Mouse (Mus musculus) forebrain, embryonic 12.5 days (tissue): ENCODE measurements around the gene Il17c. TPM values are rescaled to one million over a fixed set of nuclear protein-coding genes. Genes with fewer than 3 reads are reported as not detected.

ENCODE experiments used
- ATAC-seq: fragments of 200-750 bp; cut with Nextera tagmentation; 2 replicates; pipeline ENCODE4 v1.8.0; 2017; ENCODE audit warnings: moderate TSS enrichment; ENCODE audit not compliant: low FRiP score
- H3K27ac ChIP-seq: fragments of 300-500 bp; sonication (generic); 2 replicates; pipeline ENCODE4 v1.5.1; 2016; ENCODE audit warnings: mild to moderate bottlenecking
- H3K27me3 ChIP-seq: fragments of 300-500 bp; sonication (generic); 2 replicates; pipeline ENCODE4 v1.6.1; 2016; ENCODE audit warnings: mild to moderate bottlenecking
- H3K36me3 ChIP-seq: fragments of 300-500 bp; sonication (generic); replicated peaks from 2 replicates; pipeline ENCODE4 v1.6.1; 2016; ENCODE audit warnings: mild to moderate bottlenecking
- H3K4me1 ChIP-seq: fragments of 300-500 bp; sonication (generic); 2 replicates; pipeline ENCODE4 v1.6.1; 2016
- H3K4me2 ChIP-seq: fragments of 300-500 bp; sonication (generic); 2 replicates; pipeline ENCODE4 v1.6.1; 2016; ENCODE audit warnings: mild to moderate bottlenecking, moderate library complexity
- H3K4me3 ChIP-seq: fragments of 300-500 bp; sonication (generic); replicated peaks from 2 replicates; pipeline ENCODE4 v1.5.1; 2016; ENCODE audit warnings: mild to moderate bottlenecking
- H3K9ac ChIP-seq: fragments of 300-500 bp; sonication (generic); 2 replicates; pipeline ENCODE4 v1.6.1; 2016; ENCODE audit warnings: mild to moderate bottlenecking
- H3K9me3 ChIP-seq: fragments of 300-500 bp; sonication (generic); 2 replicates; pipeline ENCODE4 v1.6.1; 2016
- WGBS: fragments of 180-500 bp; shearing (Covaris S2); methylation state at CpG from one replicate; pipeline ENCODE4 v1.1.7; 2016; 5-methylcytosine and 5-hydroxymethylcytosine counted together
- polyA plus RNA-seq: library from polyadenylated mRNA; unstranded; fragments of >200 nt; fragmentation: Nextera tagmentation; extraction: Ambion mirVana; gene quantifications from 2 replicates; pipeline ENCODE4 v1.2.1, GENCODE M21; 2016

Il17c gene
- polyA plus RNA-seq, 1 experiment from 2014 or later = not detected

DNA sequence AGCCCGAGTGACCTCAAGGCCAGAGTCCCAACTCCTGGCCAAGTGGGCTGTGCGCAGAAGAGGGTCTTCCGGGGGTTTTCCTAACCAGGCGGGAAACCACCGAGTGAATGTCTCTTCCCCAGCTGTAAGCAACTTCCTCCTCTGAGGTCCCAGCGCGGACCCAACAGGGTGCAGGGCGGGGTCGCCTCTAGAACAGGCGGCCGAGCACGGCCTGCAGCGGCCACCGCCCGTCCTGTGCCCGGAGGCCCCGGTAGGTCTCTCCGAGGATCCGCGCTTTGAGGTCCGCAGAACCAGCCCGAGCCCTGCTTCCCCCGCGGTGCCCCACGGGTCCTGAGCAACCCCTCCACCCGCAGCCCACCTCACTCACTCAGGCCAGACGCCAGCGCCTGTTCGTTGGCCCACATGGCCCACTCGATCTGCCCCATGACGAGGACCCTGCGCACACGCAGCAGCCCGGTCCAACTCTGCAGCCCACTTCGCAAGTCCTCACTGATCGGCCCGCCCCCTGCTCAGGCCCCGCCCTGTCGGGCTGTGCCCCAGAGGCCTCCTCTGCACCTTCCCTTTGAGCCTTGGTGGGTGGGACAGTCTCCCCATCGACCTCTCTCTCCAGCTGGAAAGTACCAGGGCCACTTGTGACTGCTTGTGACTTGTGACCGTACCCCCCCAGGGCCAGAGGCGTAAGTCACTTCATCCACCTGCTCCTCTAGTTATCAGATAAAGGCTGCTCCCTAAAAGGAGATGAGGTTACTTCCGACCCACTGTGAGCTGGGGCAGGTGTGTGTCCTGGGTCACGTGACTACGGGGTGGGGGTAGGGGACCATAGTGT lies 10.8 kb downstream of the Il17c start, which contains the start of gene Cyba:
Gene Cyba (minus strand): TSS at position 488 of the 826 bp plus-strand sequence.
- H3K4me2 ChIP-seq = peak within 1 kb of the TSS; percentile 76
- 5% methylated on average over 43 of the region's 45 CpGs for WGBS

GRCm38 (mm10) chr8:122433269-122433905 lies 11.6 kb downstream of the Il17c start:
- Histone ChIP-seq H3K36me3 (peaks cover 47% of the 10 kb centered on the region), H3K4me1 (peaks cover 18% of the 10 kb centered on the region), H3K27ac (no peak overlapping the region), H3K4me3 (no peak overlapping the region), H3K27me3 (peaks cover 13% of the 10 kb centered on the region; the same call in 1 of the 2 replicates), H3K9me3 (peaks cover 4% of the 10 kb centered on the region; the same call in 1 of the 2 replicates), H3K9ac (peak overlapping the region; percentile 64; the same call in 1 of the 2 replicates), H3K4me2 (peak overlapping the region; percentile 76)
- ATAC-seq = no peak; the same call in 1 of the 2 replicates
- 74% methylated on average over 11 of the region's 11 CpGs for WGBS

More for the DNA sequence above, 10.8 kb downstream of the Il17c start, which contains the start of gene Cyba:
- H3K27me3 ChIP-seq = peaks cover 13% of the 10 kb centered on the region; the same call in 1 of the 2 replicates
- H3K9me3 ChIP-seq = peaks cover 4% of the 10 kb centered on the region; the same call in 1 of the 2 replicates
- H3K4me3 ChIP-seq = peak within 1 kb of the TSS; percentile 42
- peak; percentile 76 for ATAC-seq
- peaks cover 18% of the 10 kb centered on the region for H3K4me1 ChIP-seq
- peak within 1 kb of the TSS; percentile 64 for H3K9ac ChIP-seq
- peaks cover 39% of the 10 kb centered on the region for H3K36me3 ChIP-seq
- H3K27ac ChIP-seq = no peak within 1 kb of the TSS

DNA sequence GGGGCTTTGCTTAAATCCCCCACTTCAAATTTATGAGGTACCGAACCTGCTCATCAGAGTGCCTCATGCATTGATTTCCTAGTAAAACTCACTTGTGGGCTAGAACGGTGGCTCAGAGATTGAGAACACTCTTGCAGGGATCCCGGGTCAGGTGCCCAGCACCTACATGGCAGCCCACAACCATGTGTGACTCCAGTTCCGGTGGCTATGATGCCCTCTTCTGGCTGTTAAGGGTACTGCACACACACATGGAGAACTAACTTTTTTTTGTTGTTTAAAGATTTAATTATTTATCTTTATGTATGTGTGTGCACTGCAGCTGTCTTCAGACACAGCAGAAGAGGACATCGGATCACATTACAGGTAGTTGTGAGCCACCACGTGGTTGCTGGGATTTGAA lies 13.6 kb downstream of the Il17c start:
- H3K27me3 ChIP-seq = peaks cover 13% of the 10 kb centered on the region; the same call in 1 of the 2 replicates
- 89% methylated on average over 6 of the region's 6 CpGs for WGBS
- no peak overlapping the region for H3K27ac ChIP-seq
- ATAC-seq = no peak
- no peak overlapping the region for H3K4me2 ChIP-seq
- no peak overlapping the region for H3K4me3 ChIP-seq
- H3K9ac ChIP-seq = no peak overlapping the region
- H3K36me3 ChIP-seq = peaks cover 62% of the 10 kb centered on the region
- H3K4me1 ChIP-seq = peaks cover 18% of the 10 kb centered on the region
- peaks cover 4% of the 10 kb centered on the region; the same call in 1 of the 2 replicates for H3K9me3 ChIP-seq

- peaks cover 18% of the 10 kb centered on the region for H3K4me1 ChIP-seq
- 96% methylated on average over 9 of the region's 9 CpGs for WGBS
- H3K9me3 ChIP-seq = peaks cover 4% of the 10 kb centered on the region; the same call in 1 of the 2 replicates
- peaks cover 13% of the 10 kb centered on the region; the same call in 1 of the 2 replicates for H3K27me3 ChIP-seq
- no peak overlapping the region for H3K4me3 ChIP-seq
- H3K36me3 ChIP-seq = peaks cover 62% of the 10 kb centered on the region
- no peak overlapping the region for H3K9ac ChIP-seq
- H3K27ac ChIP-seq = no peak overlapping the region
- ATAC-seq = no peak
- H3K4me2 ChIP-seq = no peak overlapping the region
Measured at GRCm38 (mm10) chr8:122436146-122436545, 14.3 kb downstream of the Il17c start.

DNA sequence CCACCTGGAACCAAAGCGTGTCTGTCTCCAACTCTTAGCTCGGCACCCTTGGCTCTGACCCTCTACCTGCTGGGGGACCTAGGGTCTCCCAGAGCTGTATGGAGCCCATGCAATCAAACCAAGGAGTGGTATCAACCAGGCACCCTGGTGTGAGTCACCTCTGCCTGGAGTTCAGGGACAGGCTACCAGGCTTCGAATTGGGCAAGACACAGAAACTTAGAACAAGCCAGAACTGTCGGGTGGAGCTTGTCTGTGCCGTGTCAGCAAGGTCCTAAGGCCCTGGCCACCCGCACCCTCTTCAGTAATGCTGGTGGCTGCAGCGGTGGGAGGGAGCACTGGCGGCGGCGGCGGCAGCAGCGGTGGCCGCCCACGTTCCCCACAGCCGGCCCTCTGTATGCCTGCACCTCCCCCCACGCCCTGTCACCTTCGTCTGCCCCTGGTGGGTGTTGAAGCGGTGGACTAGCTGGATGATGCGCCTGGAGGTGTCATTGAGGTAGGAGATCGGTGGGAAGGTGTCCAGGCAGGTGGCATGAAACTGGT lies 14.8 kb downstream of the Il17c start:
- no peak overlapping the region for H3K9ac ChIP-seq
- peaks cover 62% of the 10 kb centered on the region for H3K36me3 ChIP-seq
- 93% methylated on average over 20 of the region's 20 CpGs for WGBS
- no peak for ATAC-seq
- no peak overlapping the region for H3K4me2 ChIP-seq
- H3K4me3 ChIP-seq = no peak overlapping the region
- peaks cover 11% of the 10 kb centered on the region; the same call in 1 of the 2 replicates for H3K27me3 ChIP-seq
- no peak overlapping the region for H3K27ac ChIP-seq
- peaks cover 4% of the 10 kb centered on the region; the same call in 1 of the 2 replicates for H3K9me3 ChIP-seq
- peaks cover 17% of the 10 kb centered on the region for H3K4me1 ChIP-seq

DNA sequence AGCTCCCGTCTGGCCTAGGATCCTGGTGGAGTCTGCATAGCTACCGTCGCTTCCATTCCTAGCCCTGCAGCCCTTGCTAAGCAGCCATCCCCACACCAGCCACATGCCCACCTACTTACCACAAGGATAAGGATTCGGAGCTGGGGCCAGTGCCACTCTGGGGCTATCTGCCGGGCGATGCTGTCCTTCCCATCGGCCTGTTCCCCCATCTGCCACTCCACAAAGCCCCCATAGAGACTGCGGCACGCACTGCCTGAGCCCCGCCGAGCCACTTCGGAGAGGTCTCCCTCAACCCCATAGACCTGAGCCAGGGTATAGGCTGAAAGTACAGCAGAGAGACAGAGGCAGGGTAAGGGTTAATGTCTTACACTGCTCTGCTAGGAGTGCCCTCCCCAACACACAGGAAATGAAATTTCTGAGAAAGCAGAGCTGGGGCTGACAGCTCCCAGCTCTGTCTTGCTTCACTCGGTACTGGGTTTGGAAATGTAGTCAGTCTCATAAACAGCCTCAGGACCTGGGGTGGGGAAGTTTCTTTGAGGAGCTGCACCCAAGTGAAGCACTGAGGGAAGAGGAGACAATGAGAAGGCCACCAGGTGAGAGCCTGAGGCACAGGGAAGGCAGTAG lies 16.0 kb downstream of the Il17c start:
- no peak overlapping the region for H3K4me2 ChIP-seq
- H3K4me3 ChIP-seq = no peak overlapping the region
- peaks cover 4% of the 10 kb centered on the region; the same call in 1 of the 2 replicates for H3K9me3 ChIP-seq
- 0 out of 2 replicates have a peak overlapping the region, but pooled peaks have one; percentile 5 for H3K27ac ChIP-seq
- H3K36me3 ChIP-seq = peaks cover 62% of the 10 kb centered on the region
- H3K27me3 ChIP-seq = peaks cover 1% of the 10 kb centered on the region; the same call in 1 of the 2 replicates
- H3K9ac ChIP-seq = no peak overlapping the region
- H3K4me1 ChIP-seq = peaks cover 16% of the 10 kb centered on the region
- WGBS = 93% methylated on average over 13 of the region's 13 CpGs
- no peak for ATAC-seq

GRCm38 (mm10) chr8:122439336-122439735 lies 17.5 kb downstream of the Il17c start:
- H3K4me3 ChIP-seq = no peak overlapping the region
- no peak for ATAC-seq
- no peak overlapping the region for H3K9ac ChIP-seq
- peaks cover 13% of the 10 kb centered on the region for H3K4me1 ChIP-seq
- H3K9me3 ChIP-seq = peaks cover 4% of the 10 kb centered on the region; the same call in 1 of the 2 replicates
- WGBS = 96% methylated on average over 16 of the region's 16 CpGs
- H3K27me3 ChIP-seq = no peaks in the 10 kb centered on the region
- H3K4me2 ChIP-seq = no peak overlapping the region
- H3K27ac ChIP-seq = no peak overlapping the region
- peaks cover 54% of the 10 kb centered on the region for H3K36me3 ChIP-seq

DNA sequence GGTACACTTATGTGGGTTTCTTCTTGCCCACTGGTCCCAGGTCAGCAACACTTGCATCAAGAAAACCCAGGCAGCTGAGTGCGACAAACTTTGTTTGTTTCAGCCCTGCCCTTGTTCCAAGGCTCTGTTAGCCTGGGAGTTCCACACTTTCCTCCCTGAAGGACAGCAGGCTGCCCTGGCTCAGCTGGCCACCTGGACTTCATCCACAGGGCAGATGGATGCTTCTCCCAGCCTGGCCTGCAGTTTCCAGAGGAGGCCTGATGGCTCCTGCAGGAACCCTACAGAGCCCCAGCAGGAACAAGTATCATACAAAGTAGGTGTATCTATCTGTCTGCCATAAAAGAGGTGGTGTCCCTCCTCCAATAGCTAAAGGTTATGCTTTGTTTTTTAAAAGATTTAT lies 19.5 kb downstream of the Il17c start:
- Histone ChIP-seq H3K4me1 (peaks cover 31% of the 10 kb centered on the region), H3K27ac (no peak overlapping the region), H3K9me3 (no peaks in the 10 kb centered on the region), H3K4me3 (no peak overlapping the region), H3K4me2 (no peak overlapping the region), H3K27me3 (no peaks in the 10 kb centered on the region), H3K36me3 (peaks cover 37% of the 10 kb centered on the region), H3K9ac (no peak overlapping the region)
- WGBS = 100% methylated on average over 1 of the region's 1 CpGs
- ATAC-seq = no peak

DNA sequence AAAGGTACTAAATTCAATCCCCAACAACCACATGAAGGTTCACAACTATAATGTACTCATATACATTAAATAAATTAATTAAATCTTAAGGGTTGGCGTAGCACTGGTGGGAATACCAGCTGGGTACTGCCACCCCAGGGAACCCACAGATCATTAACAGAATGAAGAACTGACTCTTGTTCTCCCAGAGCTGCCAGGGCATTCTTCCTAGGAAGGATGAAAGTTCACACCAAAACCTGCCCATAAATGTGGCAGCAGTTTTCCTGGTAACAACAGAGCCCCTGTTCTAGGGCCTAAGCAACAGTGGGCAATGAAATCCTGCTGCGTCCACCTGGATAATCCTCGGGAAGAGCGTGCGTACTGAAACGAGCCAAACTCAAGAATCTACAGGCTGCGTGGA lies 20.5 kb downstream of the Il17c start:
- 0 out of 2 replicates have a peak, but pooled peaks cover 6% of the 10 kb centered on the region for H3K27me3 ChIP-seq
- peaks cover 26% of the 10 kb centered on the region for H3K36me3 ChIP-seq
- 20% methylated on average over 7 of the region's 7 CpGs for WGBS
- H3K9me3 ChIP-seq = no peaks in the 10 kb centered on the region
- peak overlapping the region; percentile 79 for H3K27ac ChIP-seq
- H3K4me2 ChIP-seq = peak overlapping the region; percentile 93
- H3K4me1 ChIP-seq = peaks cover 31% of the 10 kb centered on the region
- no peak for ATAC-seq
- H3K9ac ChIP-seq = peak overlapping the region; percentile 72
- H3K4me3 ChIP-seq = peak overlapping the region; percentile 63

DNA sequence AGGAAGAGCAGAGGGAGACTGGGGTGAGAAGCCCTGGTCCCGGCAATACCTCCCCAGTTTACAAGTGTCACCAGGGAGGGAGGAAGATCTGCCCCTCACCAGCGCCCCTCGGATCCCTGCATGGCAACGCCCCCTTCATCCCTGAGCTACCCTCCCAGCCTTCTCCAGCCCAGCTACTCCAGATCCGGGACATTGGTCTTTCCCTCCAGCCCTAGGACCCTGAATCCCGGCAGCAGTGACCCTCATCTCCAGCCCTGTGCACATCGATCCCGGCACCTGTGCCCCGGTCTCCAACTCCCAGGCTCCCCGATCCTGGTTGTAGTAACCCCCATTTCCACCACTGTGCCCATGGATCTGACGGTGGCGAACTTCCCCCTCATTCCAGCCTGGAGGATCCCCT lies 21.0 kb downstream of the Il17c start:
- H3K36me3 ChIP-seq = peaks cover 22% of the 10 kb centered on the region
- H3K4me2 ChIP-seq = peak overlapping the region; percentile 93
- H3K4me1 ChIP-seq = peaks cover 31% of the 10 kb centered on the region
- peak overlapping the region; percentile 79 for H3K27ac ChIP-seq
- H3K9ac ChIP-seq = peak overlapping the region; percentile 72
- H3K27me3 ChIP-seq = 0 out of 2 replicates have a peak, but pooled peaks cover 9% of the 10 kb centered on the region
- WGBS = under 1% methylated on average over 12 of the region's 12 CpGs
- no peaks in the 10 kb centered on the region for H3K9me3 ChIP-seq
- peak overlapping the region; percentile 63 for H3K4me3 ChIP-seq
- peak; percentile 25 for ATAC-seq

- Histone ChIP-seq H3K36me3 (peaks cover 15% of the 10 kb centered on the region), H3K4me3 (peak within 1 kb of the TSS; percentile 63), H3K9ac (peak within 1 kb of the TSS; percentile 81), H3K4me2 (peak within 1 kb of the TSS; percentile 93), H3K27ac (peak within 1 kb of the TSS; percentile 99), H3K27me3 (0 out of 2 replicates have a peak, but pooled peaks cover 11% of the 10 kb centered on the region), H3K4me1 (peaks cover 31% of the 10 kb centered on the region), H3K9me3 (no peaks in the 10 kb centered on the region)
- peak; percentile 98 for ATAC-seq
- under 1% methylated on average over 47 of the region's 47 CpGs for WGBS
Measured at GRCm38 (mm10) chr8:122443262-122444006, 21.6 kb downstream of the Il17c start, which contains the start of gene Mvd. Gene Mvd, minus strand, starts transcription at chr8:122443422.
